Mouse (Mus musculus) erythroblast, embryonic 14.5 days (primary cell): ENCODE results near the gene Mpp4. TPM values are rescaled to one million over a fixed set of nuclear protein-coding genes. Genes with fewer than 3 reads are reported as not detected.

Experiments used
- H3K27me3 ChIP-seq: 2 replicates; pipeline ENCODE4 v1.6.1; 2012; ENCODE audit warnings: inconsistent platforms; ENCODE audit not compliant: control insufficient read depth
- H3K36me3 ChIP-seq: 2 replicates; pipeline ENCODE4 v1.6.1; 2012; ENCODE audit warnings: mild to moderate bottlenecking, inconsistent platforms; ENCODE audit not compliant: control insufficient read depth
- H3K4me1 ChIP-seq: 2 replicates; pipeline ENCODE4 v1.6.1; 2012; ENCODE audit warnings: inconsistent platforms; ENCODE audit not compliant: control insufficient read depth
- H3K4me3 ChIP-seq: replicated peaks from 2 replicates; pipeline ENCODE3; 2012; ENCODE audit warnings: moderate library complexity, mild to moderate bottlenecking, inconsistent platforms
- H3K9me3 ChIP-seq: 2 replicates; pipeline ENCODE4 v1.6.1; 2012; ENCODE audit warnings: low read length, inconsistent platforms, mixed read lengths; ENCODE audit not compliant: control insufficient read depth
- GATA1 ChIP-seq: IDR thresholded peaks from 2 replicates; pipeline ENCODE4 v1.6.1; 2012; ENCODE audit warnings: low read length, inconsistent platforms, mixed read lengths
- TAL1 ChIP-seq: IDR thresholded peaks from 3 replicates; pipeline ENCODE4 v1.6.1; 2012; ENCODE audit warnings: low read length, inconsistent platforms, mixed read lengths
- polyA plus RNA-seq: library from polyadenylated mRNA; stranded (reverse); fragments of >175 nt; gene quantifications from 2 replicates; pipeline ENCODE4 v1.2.3, GENCODE M21; 2012

Mpp4 gene
- polyA plus RNA-seq, 1 experiment = 0.04 TPM

DNA sequence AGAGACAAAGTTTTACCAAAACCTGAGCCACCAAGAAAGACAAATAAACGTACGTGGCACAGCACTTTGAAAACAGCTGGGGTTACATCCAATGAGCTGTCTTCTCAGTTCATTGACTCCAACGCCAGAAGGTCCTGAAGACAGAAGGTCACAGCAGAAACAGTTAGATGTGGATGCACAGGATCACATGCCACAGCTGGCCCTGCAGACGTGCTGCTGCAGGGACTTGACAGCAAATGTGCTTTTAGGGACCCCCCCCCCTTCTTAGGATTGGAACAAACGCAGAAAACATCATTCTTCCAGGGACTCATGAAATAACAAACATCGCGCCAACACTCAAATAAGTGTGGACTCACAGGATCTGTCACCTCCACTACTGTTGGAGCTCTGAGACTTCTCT, 34.3 kb downstream of the Mpp4 start:
- H3K27me3 ChIP-seq = no peaks in the 10 kb centered on the region
- no peak overlapping the region for H3K4me3 ChIP-seq
- no peaks in the 10 kb centered on the region for H3K9me3 ChIP-seq
- no peak for TF ChIP-seq GATA1
- TF ChIP-seq TAL1 = no peak
- H3K4me1 ChIP-seq = no peaks in the 10 kb centered on the region
- H3K36me3 ChIP-seq = no peaks in the 10 kb centered on the region

DNA sequence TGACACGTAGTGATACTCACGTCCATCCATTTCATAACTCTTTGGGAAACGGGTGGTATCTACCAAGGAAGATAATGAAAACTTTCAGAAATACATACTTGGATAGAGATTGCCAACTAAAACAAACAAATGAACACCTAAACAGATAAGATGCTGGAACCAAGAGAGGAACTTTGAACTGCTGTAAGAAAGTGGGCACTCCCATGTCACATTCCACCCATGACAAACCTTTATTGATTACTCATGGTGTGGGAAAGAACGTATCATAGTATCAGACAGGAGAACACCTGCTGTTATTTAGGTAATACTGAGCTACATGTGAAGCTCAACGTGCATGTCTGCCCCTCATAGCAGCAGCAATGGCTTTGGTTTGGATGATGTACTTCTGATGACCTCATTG, 37.6 kb downstream of the Mpp4 start:
- H3K27me3 ChIP-seq = no peaks in the 10 kb centered on the region
- H3K4me1 ChIP-seq = peaks cover 5% of the 10 kb centered on the region
- TF ChIP-seq GATA1 (no peak), TAL1 (no peak)
- no peaks in the 10 kb centered on the region for H3K36me3 ChIP-seq
- H3K4me3 ChIP-seq = no peak overlapping the region
- H3K9me3 ChIP-seq = no peaks in the 10 kb centered on the region

DNA sequence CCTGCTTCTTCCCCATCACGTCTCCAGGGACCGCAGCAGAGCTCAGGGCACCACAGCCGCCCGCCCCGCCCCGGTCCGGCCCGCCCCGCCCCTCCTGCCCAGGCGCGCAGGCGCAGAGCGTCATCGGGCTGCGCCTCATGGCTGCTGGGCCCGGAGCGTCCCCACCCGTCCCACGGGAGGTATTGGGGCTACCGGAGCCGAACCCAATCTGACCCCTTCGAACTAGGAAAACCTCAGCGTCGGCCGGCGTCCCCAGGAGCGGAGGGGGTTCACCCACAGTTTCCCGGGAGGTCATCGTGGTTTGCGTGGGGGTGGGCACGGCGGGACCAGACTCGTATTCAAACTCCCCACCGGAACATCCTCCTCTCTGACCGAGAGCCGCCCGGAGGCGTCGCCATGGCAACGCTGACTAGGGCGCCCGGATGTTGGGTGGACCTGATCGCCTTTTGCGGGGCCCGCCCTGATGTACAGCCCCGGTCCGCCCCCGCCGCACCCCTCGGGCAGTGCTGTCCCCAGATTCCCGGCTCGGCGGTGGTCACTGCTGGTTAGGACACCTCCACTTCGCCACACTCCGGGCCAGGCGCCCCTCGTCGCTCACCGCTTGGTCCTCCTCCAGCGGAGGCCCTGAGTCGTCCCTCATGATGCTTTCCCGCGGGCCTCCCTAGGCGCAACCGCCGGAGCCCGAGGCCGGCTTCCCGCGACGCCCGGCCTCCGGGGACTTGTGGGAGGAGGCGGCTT, 43.3 kb downstream of the Mpp4 start, which contains the start of gene Tmem237:
Gene Tmem237 (minus strand): TSS at position 689 of the 738 bp plus-strand sequence.
- Histone ChIP-seq H3K4me1 (peaks cover 19% of the 10 kb centered on the region), H3K36me3 (no peaks in the 10 kb centered on the region; the same call in 1 of the 2 replicates), H3K4me3 (peak within 1 kb of the TSS; percentile 84), H3K9me3 (no peaks in the 10 kb centered on the region), H3K27me3 (no peaks in the 10 kb centered on the region)
- TF ChIP-seq GATA1 = no peak
- no peak for TF ChIP-seq TAL1

DNA sequence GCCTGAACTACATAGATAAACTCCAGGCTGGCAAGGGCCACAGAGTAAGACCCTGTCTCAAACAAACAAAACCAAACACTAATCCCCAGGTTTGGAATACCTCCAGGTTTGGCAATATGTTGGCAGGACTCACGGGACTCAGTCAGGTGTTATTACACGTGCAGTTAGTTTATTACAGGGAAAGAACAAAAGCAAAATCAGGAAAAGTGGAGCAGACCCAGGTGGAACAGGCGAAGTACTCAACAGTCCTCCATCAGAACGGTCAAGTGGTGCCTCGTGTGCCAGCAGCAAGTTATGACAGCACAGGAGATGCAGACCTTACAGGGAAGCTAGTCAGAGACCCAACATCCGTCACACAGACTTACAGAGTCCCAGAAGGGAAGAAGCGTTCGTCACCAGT, 52.7 kb downstream of the Mpp4 start:
- Histone ChIP-seq H3K9me3 (no peaks in the 10 kb centered on the region), H3K27me3 (no peaks in the 10 kb centered on the region), H3K4me1 (peaks cover 3% of the 10 kb centered on the region), H3K4me3 (no peak overlapping the region), H3K36me3 (peaks cover 3% of the 10 kb centered on the region; the same call in 1 of the 2 replicates)
- TF ChIP-seq TAL1 (no peak), GATA1 (no peak)

DNA sequence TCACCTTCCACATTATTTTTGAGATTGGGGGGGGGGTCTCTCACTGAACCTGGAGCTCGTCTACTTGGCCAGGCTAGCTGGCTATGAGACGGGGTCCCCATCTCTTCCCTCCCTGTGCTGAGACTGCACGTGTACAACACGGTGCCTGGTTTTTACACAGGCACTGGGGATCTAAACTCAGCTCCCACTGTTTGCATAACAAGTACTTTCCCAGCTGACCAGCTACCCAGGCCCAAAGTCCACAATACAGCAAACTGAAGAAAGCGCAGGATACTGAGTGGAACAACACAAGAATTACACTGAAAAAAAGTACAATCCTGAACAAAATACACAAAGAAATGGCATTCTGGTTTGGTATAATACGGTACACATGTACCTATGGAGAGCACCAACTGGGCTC, 61.1 kb downstream of the Mpp4 start:
- no peaks in the 10 kb centered on the region; the same call in 1 of the 2 replicates for H3K36me3 ChIP-seq
- TF ChIP-seq TAL1 = no peak
- no peak for TF ChIP-seq GATA1
- no peak overlapping the region for H3K4me3 ChIP-seq

DNA sequence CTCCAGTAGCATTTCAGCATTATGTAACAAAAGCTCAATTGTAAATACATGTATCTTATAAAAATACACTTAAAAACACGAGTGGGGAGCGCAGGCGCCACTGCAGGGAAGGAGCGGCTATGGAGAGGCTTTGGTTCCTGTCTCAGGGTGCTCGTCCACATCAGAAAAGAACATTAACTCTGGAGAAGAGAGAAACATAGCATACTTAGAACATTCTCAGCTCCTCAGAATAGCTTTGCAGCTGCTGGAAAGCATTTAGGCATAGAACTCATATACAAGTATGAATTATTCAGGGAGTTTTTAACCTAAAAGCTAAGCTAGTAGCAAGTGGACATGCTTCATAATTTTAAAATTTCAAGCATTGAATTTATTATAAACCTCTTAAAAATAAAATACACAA, 62.2 kb downstream of the Mpp4 start:
- no peaks in the 10 kb centered on the region for H3K9me3 ChIP-seq
- no peaks in the 10 kb centered on the region for H3K4me1 ChIP-seq
- no peak overlapping the region for H3K4me3 ChIP-seq
- no peaks in the 10 kb centered on the region; the same call in 1 of the 2 replicates for H3K36me3 ChIP-seq
- TF ChIP-seq GATA1 (no peak), TAL1 (no peak)
- H3K27me3 ChIP-seq = no peaks in the 10 kb centered on the region

More for the DNA sequence above, 61.1 kb downstream of the Mpp4 start:
- Histone ChIP-seq H3K4me1 (no peaks in the 10 kb centered on the region), H3K27me3 (no peaks in the 10 kb centered on the region), H3K9me3 (no peaks in the 10 kb centered on the region)

DNA sequence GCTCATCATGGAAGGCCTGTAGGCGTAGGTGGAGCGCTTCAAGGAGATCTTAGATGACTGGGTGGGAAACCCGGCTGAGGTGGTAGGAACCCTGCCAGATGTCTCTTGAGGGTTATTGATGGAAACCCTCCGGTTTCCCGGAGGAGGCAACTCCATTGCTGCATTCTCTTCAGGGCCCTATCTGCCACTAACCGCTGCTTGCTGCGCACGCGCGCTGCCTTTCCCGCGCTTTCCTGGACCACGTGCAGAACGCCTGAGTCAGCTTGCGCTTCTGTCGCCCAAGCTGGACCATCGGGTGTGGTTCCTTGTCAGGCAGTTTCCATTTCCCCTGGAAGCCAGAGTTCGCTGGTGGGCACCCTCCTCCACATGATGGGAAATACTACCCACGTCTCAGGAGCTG, 68.5 kb downstream of the Mpp4 start, which contains the start of gene C2cd6:
Gene C2cd6 (minus strand): TSS at position 196 of the 400 bp plus-strand sequence.
- Histone ChIP-seq H3K36me3 (no peaks in the 10 kb centered on the region; the same call in 1 of the 2 replicates), H3K9me3 (no peaks in the 10 kb centered on the region), H3K4me3 (no peak within 1 kb of the TSS), H3K27me3 (no peaks in the 10 kb centered on the region), H3K4me1 (no peaks in the 10 kb centered on the region)
- TF ChIP-seq TAL1 (no peak), GATA1 (no peak)

Other genes with a start within 250 kb of the Mpp4 start
- 54.9 and 57.2 TPM in 2 replicates for gene Trak2, start 190.0 kb downstream of the Mpp4 start, polyA plus RNA-seq
- 2.2 and 2.5 TPM in 2 replicates for gene Stradb, start 189.9 kb downstream of the Mpp4 start, polyA plus RNA-seq
- gene C2cd6, start 68.5 kb downstream of the Mpp4 start, polyA plus RNA-seq = not detected in 2 replicates
- 0.07 and 0.23 TPM in 2 replicates for gene Tmem237, start 43.0 kb downstream of the Mpp4 start, polyA plus RNA-seq
- 0.07 and 0.09 TPM in 2 replicates for gene Als2, start 73.8 kb upstream of the Mpp4 start, polyA plus RNA-seq
- gene Cdk15, start 93.5 kb upstream of the Mpp4 start, polyA plus RNA-seq = not detected in 2 replicates